Mouse (Mus musculus): Measurements from ENCODE around the gene Jup.

The Jup gene

DNA sequence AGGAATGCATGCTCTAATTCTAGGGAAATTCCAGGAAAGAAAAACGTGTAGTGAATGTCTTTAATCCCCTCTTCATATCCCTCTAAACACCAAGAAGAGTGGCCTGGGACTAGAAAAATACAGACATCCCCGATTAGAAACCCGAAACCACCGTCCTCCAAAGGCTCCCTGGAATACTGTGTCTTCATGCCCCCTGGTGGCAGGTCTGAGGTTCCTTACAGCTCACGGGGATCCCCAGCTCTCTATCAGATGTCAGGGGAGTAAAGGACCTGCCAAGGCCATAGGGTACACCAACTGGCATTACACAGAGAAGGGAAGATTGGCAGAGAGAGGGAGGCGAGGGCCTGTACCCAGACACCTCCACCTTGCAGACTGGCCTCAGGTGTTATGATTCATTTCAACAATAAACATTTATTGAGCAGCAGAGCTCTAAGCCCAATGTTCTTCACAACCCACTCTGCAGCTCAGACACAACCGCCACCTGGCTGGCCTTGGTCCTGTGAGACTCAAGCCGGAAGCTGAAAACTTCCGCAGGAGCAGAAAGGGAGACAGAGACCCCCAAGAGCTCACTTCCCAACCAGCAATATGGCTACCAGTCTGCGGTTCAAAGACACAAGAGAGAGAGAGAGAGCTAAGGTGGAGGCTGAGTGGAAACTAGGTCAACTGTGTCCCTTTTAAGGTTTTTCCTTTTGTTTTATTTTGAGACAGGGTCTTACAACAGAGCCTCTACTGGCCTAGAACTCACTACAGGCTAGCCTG, 10.7 kb upstream of the Jup start:
- in situ Hi-C loops (cut with MboI, MseI) = loop anchor here (5.0 kb wide), 1 partner anchor 41 kb away; no protein-coding TSS in a partner anchor

DNA sequence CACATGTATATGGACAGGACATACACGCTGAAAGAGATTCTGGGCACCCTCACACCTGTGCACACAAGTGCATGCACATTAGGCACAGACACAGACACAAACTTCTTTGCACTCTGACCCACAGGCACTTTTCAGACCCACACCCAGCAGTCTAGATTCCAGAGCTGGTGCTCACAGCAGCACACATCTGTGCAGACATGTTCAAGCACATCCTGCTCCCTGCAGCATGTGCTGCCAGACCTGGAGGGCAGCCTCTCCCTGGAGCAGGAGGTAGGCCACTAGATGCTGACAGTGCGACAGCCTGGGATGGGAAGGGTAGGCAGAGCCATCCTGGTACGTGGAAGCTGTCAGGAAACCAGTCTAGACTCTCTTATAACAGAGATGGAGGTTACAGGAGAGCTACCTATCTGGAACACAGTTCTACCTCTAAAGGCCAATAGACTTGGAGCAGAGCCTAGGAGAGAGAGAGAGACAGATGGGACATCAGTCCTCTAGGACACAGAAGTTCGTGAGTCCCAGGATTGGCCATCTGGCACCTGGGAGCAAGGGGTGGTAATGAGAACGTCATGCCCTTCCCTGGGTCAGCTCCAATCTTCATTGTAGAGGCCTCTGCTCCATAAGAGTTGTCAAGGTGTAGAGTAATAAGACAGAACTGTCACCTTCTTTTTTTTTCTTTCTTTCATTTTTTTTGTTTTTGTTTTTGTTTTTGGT, 9.6 kb upstream of the Jup start:
- in situ Hi-C loops (cut with MboI, MseI) = loop anchor here (5.0 kb wide), 1 partner anchor 40 kb away; no protein-coding TSS in a partner anchor

DNA sequence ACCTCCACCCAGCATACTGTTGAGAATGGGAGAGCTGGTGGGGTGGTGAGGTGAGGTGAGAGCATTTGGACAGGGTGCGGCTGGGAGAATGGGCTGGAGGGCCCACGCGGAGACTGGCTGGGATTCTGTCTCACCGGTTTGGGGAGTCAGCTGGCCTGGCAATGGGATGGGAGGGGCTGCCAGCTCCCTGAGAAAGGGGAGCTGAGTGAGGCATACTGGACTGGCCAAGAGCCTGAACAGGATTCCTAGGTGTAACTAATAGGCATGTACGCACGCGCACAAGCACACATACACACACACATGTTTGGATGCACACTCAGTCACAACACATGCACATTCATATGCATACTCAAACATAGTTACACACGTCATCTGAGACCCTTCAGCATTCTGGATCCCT, 8.7 kb upstream of the Jup start:
- in situ Hi-C loops (cut with MboI, MseI) = loop anchor here (5.0 kb wide), 1 partner anchor 39 kb away; no protein-coding TSS in a partner anchor

DNA sequence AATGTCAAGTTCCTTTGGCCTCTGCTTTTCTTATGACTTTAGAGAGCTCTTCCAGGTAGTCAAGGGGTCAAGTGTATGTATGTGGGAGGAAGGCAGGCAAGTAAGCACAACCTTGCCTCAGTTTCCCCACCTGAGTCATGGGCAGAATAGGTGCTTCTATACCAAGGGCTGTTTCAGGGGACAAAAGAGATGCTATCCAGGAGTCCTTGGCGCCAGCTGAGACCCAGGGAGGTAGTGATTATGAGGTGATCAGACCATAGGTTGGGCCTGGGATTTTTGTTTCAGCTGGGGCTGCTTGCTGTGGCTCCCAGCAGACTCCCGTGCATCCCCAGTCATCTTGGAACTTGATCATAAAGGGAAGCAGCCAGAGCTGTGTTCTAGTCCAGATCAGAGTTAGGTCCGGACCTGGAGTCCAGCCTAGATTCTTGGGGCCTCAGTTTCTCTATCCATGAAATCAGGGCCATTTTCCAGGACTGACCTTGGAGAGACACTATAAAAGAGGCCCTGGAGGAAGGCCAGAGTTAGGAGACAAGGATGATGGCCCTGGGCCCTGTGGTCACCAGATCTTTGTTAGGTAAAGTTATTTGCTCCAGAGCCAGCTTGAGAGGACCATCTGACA, 7.0 kb upstream of the Jup start:
- in situ Hi-C loops (cut with MboI, MseI) = loop anchor here (5.0 kb wide), 1 partner anchor 37 kb away; no protein-coding TSS in a partner anchor

DNA sequence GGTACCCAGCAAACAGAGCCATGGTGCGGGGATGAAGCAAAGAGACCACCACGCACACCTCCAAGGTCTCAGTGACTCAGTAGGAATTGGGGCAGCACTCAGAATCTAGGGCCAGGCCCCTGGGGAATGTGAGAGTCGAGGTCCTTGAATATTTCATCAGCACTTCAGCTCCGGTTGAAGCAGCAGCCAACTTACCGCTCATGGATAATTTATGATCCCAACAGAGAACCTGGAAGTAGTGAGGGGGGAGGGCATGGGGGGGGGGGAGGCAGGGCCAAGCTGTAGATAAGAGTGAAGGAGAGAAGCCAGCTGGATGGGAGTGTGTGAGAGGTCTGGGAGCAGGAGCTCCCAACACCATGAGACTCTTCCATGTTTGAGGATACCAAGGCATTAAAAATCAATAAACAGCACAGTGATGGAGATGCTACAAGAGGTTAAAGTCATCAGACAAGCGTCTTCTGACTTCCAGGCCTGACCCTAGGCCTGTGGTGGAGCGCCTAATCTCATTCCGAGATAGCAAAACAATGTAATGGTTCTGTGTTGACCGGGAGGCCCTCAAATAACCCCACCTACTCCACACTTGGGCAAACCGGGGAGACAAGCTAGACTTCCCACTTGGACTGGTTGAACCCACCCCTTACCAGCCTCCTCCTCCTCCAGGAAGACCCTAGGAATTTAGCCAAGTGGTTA, 6.0 kb upstream of the Jup start:
- in situ Hi-C loops (cut with MboI, MseI) = no loop called here

DNA sequence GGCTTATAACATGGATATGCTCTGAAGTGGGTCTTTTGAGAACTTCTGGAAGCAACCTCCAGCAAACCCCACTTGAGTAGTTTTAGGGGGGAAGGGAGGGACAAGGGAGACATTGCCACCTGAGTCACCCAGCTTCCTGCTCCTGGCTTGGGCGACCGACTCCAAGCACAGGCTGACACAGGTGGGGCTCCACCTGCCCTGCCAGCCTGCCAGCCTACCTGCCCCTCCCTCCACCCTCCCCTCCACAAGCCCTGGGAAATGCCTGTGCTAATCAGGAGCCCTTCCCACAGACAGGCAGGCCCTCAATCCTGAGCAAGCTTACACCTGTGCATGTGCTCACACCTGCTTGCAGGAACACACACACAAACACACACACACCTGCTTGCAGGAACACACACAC, 5.1 kb upstream of the Jup start:
- in situ Hi-C loops (cut with MboI, MseI) = no loop called here

DNA sequence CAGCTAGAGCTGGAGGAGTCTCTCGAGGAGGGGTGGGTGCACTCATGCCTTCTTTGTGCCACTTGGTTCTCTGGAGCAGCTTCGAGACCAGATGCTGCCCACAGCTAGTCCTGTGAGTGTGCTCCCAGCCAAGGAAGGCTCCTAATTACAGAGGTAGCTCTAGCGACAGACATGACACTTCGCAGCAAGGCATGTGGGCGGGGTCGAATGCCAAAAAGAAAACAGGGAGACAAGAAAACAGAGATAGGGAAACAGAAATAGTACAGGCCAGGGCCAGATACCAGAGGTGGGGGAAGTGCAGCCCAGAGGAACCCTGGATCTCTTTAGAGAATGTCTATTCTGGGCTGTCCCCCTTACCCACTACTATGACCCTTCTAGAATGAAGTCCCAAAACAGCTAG, 4.7 kb upstream of the Jup start:
- in situ Hi-C loops (cut with MboI, MseI) = no loop called here

DNA sequence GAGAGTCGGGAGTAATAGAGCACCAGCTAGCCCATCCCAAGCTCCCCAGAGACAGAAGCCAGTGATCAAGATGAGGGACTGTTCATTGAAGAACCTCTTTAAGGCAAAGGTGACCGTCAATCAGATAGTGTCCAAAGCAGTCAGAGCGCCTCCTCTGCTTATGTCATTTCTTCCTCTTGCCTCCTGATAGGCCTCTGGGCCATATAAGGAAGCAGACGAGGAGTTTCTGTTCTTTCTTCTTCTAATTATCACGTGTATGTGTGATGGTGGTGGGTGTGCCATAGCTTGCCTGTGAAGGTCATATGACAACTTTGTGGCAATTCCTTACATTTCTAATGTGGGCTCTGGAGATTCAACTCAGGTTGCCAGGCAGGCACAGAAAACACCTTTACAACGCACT, 3.3 kb upstream of the Jup start:
- in situ Hi-C loops (cut with MboI, MseI) = no loop called here

DNA sequence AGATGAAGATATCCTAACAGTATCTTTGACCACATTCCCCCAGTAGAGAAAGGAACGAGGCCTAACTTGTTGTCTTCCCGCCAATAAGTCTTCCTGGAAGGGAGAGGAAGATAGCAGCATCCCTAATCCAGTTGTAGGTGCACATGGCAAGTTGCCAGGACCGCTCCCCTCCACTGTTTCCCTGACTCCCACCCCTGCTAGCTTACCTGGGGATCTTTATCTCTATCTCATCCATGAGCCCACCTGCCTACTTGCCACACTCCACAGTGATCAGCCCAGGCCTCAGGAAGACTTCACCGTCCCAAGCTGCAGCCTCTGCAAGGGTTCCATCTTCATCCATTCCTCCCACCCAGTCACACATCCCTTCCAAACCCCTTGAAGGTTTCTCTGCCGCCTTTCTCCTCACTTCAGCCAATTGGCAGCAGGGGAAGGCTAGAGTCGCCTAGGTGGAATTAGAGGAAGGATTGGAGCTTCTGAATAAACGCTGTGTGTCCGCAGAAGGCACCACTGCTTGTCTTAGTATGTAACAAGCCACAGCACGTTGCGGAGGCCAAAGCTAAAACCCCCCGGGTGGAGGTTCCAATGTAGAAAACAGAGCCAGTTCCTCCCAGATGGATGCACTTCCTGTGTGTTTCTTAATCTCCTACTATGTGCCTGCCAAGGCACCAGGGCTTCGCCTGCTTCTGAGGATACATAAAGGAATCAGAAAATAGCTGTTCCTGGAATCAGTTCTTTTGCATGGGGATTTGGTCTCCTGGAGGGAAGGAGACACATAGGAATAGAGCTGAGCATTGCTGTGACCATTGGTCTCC, 2.4 kb upstream of the Jup start:
- in situ Hi-C loops (cut with MboI, MseI) = no loop called here

DNA sequence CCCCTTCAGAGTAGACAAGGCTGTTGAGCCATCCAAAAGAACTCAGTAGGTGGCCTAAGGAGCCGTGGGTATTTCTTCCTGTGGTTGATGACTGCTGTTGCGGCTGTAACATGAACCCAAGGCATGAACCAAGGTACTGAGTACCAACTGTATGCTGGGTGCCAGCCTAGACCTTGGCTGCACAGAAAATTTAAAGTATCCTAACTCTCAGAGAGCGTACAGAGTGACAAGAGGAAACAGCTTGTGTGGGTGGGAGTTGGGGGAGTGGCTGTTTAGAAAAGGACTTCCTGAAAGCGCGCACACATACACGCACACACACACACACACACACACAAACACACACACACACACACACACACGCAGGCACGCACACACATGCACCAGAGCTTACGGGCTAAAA, 1.8 kb upstream of the Jup start:
- in situ Hi-C loops (cut with MboI, MseI) = no loop called here

DNA sequence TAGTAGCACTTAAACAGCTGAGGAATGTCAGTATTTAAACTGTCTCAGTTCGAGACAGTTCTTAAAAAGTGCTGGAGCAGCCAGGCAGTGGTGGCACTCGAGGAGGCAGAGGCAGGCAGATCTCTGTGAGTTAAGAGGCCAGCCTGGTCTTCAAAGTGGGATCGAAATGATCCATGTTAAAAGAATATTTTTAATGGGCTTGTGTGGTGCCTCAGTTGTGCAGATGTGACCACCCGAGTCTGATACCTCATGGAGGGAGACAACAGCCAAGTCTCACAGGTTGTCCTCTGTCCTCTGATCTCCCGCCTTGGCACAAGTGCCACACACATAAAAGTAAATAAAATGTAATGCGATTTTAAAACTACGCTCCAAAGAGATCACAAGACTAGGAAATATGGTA, 954 bp upstream of the Jup start:
- in situ Hi-C loops (cut with MboI, MseI) = no loop called here

DNA sequence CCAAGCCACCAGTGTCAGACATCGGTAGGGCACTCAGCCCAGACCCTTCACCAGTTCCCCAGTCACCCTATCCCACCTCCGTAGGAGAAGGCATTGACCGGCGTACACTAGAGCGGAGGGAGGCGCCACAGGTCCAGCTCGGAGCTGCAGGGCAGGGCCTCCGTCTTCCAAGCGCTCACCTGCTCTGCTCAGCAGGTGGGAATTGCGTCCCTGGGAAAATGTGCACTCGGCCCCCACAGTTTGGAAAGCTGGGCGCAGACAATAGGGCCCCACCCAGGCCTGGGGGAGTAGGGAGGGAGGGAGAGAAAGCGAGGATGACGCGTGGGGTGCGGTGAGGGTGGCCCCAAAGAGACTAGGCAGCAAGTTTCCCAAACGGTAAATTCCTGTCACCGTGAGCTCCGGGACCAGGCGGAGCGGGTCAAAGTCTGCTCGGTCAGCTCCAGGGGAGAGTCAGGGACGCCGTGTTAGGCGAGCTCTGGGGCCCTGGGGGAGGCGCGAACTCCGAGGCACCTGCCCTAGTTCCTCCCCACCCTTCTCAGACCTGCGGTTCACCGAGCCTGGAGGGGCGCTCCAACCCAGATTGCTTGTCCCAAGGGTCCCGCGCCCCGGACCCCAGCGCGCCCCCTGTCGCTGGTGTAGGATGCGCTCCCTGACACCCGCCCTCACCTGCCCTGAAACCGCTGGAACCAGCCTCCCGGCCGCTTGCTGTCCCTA, 520 bp downstream of the Jup start:
- in situ Hi-C loops (cut with MboI, MseI) = no loop called here

DNA sequence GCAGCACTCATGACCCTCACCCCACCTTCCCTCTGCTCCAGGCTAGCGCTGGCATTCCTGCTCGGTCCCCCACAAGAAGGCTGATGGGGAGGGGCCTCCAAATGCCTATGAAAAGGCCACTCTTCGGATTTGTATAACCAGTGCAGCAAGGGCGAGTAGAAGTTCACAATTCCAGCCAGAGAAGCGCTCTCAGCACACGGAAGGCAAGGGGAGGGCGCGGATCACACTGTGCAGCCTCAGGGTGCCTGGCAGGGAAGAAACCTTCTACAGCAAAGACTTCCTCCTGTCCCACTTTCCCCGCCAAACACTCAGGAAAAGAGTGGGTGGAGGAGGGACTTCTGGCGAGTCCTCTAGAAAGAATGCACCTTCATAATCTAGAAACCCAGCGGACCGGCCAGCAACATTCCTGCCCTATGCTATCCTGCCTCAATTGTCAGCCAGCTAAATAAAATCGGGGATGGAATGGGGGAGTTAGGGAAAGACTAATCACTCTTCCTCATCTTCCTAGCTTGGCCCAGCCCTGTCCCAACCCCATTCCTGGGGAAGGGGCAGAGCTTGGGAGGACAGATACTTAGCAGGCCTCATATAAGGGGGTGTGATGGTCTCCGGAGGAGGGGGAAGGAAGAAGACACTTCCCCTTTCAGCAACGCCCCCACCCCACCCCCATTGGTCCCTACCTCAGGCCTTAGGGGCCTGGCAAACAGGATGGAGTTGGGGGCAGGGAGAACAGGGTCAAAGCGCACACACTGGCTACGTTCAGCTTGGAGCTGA, 1.5 kb downstream of the Jup start:
- in situ Hi-C loops (cut with MboI, MseI) = no loop called here

DNA sequence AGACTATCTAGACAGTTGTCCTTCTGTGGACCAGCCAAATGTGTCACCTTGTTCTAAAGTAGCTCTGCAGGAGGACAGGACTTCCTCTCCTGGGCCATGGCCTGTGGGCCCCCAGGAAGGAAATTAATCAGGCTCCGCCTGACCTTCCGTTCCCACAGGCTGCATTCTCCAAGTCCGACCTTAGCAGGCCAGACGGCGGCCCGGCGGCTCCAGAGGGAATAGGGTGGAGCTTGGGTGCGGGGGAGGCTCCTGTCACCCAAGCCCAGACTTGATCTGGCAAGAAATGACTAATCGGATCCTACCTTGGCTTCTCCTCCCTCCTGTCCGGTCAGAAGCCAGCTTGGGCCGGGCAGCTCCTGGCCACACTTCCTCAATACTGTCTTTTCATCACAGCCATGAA, 2.4 kb downstream of the Jup start:
- in situ Hi-C loops (cut with MboI, MseI) = no loop called here

DNA sequence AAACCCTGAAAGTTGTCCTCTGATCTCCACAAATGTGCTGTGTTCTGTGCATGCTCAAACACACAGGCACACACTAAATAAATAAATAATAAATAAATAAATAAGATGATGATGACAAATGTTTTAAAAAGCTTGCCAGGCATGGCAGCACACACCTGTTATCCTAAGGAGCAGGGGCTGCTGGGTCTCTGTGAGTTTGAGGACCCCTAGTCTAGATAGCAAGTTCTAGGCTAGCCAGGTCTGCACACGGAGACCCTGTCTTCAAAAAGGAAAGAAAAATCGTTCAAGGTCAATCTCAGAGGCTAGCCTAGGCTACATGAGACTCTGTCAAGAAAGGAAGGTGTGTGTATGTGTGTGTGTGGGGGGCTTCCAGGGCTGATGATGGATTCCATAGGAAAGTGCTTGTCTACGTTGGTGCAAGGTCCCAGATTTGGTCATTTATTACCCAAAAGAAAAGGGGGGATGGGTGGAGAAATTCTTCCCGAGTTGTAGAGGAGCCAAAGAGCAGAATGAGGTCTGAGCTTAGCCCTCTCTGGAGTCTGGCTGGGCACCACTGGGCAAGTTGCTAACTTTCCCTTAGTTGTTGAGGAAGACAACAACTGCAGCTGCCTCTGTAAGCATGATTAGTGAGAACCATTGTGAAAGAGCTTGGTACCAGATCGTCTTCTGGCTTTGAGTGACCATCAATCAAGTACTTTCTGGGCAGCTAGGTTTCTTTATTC, 3.0 kb downstream of the Jup start:
- in situ Hi-C loops (cut with MboI, MseI) = no loop called here

DNA sequence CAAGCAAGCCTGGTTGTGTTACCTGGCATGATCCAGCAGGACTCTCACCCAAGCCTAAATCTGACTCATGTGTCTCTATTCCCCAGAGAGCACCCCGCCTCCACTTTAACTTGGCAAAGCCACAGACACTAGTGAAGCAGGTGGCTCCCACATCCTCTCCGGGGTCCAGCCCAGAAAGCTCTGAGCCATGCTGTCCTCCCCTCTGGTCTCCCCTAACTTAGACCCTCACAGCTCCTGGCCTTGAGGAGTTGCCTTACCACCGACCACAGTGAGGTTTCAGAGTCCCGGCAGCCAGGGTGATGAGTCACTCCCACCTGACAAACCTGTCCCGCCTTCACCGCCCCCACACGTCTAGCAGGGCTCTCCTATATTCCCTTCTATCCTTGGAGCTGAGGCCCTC, 3.8 kb downstream of the Jup start:
- in situ Hi-C loops (cut with MboI, MseI) = no loop called here

DNA sequence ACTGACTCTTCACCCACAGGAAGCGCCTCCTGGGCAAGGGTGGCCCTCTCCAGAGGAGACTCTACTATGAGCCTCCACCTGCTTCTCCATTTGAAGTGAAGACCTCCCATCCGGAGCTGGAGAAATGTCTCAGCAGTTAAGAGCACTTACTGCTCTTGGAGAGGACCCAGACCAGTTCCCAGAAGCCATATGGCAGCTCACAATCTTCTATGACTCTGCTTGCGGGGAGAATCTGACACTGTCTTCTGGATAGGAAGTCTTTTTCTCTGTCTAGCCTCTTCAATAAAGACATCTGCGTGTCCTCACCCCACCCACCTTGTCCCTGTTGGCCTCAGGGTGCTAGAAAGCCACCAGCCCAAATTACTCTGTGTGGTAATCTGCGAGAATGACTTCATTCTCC, 4.6 kb downstream of the Jup start:
- in situ Hi-C loops (cut with MboI, MseI) = no loop called here

DNA sequence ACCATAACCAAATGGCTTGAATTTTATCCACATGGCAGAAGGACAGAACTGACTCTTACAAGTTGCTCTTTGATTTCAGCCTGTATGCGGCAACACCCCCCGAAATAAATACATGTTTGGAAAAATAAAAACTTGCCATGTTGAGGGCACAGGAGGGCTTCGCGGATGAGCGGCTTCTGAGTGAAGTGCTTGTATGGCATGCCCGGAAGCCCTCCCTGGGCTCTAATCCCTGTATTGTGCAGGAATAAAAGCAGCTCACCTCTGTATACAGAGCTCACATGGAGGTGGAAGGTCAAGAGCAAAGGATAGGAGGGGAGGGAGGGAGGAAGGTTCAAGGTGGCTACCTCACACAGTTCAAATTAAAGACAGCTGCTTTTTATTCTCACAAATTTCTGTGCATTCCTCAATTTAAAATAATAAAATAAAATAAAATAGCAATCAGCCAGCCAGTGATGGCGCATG, 5.6 kb downstream of the Jup start:
- in situ Hi-C loops (cut with MboI, MseI) = no loop called here
